Mouse (Mus musculus) megakaryocyte, adult 5-6 weeks (primary cell): ENCODE data around the gene Hivep1. TPM values are rescaled to one million over a fixed set of nuclear protein-coding genes. Genes with fewer than 3 reads are reported as not detected.

ENCODE experiments used
- ATAC-seq: 2 replicates; pipeline ENCODE4 v1.8.0; 2016; ENCODE audit warnings: mild to moderate bottlenecking, inconsistent platforms; ENCODE audit not compliant: poor library complexity, severe bottlenecking
- total RNA-seq, 2 experiments: library from RNA; stranded (forward) in 1 of 2; stranded (reverse) in 1 of 2; fragments of 153-499, 151-499 nt in 1 of 2; fragments of 221-1000, 200-1000 nt in 1 of 2; gene quantifications; 2 replicates each; pipeline versions ENCODE4 v1.2.3 to v1.2.4; 2015 to 2017

The Hivep1 gene
- total RNA-seq, 2 experiments from 2014 or later: 8.0 to 50.6 TPM

DNA sequence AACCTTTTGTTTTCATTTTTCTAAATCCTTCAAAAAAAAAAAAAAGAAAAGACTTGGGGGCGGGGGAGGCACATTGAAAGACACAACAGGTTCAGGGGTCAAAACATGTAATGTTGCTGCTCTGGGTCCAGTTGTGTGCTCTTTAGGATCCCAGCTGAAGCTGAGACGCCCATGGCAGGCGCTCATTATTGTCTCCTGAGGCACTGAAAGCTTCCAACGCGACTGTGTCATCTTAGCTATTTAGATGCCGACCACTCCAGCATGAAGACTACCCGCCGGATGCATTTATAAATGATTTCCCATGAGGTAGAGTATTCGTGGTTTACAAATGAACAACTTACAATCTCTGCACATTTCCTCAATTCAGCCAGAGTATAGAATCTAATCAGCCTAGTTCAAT is 141.2 kb downstream of the Hivep1 start:
- no peak for ATAC-seq

DNA sequence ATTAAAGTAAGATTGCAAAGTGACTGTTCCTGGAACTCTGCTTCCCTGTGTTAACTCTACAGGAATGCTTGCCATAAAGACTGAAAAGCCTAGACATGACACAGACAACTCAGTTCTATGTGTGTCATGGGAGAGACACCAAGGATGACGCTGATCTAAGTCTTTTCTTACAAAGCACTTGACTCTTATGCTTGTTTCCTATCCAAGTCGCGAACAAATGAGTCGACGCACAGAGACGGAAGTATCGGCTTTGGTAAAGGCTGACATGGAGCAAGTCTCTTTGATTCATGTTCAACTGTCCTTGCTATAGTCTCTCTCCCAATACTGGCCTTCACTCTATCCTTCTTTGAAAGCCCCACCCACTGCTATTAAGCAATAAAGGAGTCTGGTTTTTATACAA is 143.8 kb downstream of the Hivep1 start:
- ATAC-seq: no peak

DNA sequence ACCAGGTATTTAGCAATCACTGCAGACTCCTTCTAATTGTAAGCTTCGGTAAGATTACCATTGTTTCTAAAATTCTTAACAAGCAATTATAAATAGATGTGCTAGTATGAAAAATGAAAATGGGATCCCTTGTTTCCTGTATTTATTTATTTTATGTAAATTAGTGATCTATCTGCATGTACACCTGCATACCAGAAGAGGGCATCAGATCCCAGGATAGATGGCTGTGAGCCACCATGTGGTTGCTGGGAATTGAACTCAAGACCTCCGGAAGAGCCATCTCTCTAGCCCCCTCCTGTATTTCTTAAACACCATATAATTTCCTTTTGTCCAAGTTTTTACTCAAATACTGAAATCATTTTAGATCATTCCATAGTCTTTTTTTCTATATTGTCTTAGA is 145.8 kb downstream of the Hivep1 start:
- ATAC-seq: no peak

DNA sequence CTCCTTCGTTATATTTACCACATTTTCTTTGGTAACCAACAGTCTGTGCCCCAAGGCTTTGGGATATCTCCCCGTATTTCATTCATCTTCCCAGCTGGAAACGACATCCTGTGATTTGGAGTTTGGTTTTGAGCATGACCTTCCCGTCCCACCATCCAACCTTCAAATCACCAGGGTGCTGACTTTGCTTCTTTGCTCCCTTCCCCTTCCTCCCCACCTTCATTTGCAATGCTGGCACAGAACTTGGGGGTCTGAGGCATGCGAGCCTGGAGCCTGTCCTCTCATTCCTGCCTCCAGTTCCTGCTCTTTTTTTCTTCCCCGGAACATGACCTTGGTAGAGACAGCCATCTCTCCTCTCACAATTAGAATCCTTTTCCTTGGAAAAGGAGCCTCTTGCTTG is 161.7 kb downstream of the Hivep1 start:
- no peak for ATAC-seq

DNA sequence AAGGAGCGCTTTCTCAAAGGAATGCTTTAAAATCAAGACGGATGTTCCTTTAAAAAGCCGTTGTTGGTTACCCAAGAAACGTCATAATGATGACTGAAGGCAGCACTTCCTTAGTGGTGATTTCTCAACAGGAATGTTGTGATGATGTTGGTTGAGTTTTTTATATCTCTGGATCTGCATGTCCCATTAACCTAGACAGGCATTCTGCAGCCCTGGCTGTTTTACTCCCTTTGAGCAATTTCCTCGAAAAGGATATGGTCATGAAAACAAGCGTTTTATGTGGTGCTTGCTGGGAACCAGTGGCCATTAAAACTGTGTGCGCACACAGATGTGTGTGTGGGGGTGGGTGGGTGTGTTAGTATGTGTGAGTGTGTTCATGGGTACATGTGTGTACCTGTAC is 170.6 kb downstream of the Hivep1 start:
- no peak for ATAC-seq

DNA sequence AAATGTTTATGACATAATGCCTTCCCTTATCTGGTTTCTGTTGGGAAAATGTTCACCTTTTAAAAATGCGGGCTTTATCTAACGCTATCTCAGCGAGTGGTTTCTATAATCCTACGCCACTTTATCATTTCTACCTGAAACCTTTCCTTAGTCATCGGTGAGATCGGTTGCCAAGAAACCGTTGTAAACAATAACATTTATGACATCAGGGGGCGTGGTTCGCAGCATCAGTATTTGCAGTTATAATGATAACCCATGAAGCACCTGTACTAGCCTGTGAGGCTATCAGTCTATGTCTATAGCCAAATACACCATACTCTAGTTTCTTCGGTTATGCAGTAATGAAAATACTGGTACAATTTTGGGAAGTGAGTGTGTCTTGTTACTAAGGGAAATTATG is 177.0 kb downstream of the Hivep1 start:
- no peak for ATAC-seq

DNA sequence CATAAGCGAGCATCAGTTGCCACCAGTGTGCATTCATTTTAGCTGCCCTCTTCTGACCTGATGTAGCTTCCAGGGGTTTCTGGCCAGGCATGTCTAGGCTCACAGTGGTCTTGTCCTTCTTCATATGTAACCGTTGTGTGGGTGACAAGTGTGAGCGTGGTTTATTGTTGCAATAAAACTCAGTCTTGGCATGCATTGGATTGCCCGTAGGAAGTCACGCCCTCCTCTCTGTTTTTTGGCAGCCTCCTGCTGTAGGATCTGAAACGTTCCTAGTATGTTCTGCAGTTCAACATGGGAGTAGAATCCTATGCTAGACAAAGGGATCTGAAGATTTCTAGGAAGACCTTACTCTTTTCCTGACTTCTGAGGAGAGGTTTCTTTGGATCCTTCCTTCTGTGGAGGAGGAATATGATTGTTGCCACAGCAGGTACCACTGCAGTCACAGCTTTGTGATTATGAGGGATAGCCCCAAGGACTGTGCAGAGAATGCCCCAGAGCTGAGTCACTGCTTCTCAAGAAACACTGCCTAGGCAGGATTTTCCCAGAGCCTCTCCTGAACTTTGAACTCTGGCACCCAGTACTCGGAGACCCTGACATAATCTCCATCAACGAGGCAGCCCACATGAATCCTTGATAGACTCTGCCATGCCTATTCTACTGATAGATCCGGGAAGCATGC is 182.1 kb downstream of the Hivep1 start:
- no peak for ATAC-seq

DNA sequence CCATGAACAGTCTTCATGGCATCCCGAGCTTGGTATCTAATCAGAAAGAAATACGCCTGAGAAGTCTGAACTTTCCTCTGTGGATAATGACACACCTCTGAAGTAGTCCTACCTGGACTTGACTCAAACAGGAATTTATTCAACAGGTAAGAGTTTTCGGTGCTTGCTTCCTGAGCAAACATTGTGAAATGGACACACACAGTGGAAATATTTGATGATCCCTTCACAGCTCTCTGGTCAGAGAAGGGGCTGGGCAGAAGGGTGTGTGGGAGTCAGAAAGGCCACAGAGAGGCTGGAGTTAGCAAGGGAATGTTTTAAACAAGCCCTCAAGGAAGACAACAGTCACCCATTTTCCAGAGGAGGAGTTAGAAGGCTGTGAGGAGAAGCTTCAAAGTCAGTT is 186.7 kb downstream of the Hivep1 start:
- ATAC-seq: no peak

DNA sequence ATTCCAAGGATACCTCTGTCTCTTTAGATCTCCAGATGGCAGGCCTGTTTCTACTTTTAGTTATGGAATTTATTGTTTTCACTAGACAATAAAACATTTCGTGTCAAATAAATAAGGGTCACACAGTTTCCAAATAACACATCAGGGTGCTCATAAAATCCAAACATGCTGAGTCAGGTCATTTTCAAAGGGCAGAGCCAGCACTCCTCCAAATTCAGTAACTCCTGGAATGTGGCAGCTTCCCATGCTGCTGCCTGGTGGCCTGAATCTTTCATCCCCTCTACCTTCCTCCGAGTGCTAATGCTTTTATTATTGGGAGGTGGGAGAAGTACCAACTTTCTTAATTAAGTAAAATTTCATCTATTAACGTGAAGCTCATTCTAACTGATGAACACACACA is 190.3 kb downstream of the Hivep1 start:
- no peak for ATAC-seq

Other genes starting within 250 kb of the Hivep1 start
- gene Adtrp, start 204.3 kb upstream of the Hivep1 start, total RNA-seq (2015): 1.6 and 10.1 TPM in 2 replicates
- 7.9 and 12.8 TPM in 2 replicates for gene Adtrp, start 204.3 kb upstream of the Hivep1 start, total RNA-seq (2017)
- gene Edn1, start 249.5 kb downstream of the Hivep1 start, total RNA-seq (2015): 0.25 and 0.36 TPM in 2 replicates
- not detected in 2 replicates for gene Edn1, start 249.5 kb downstream of the Hivep1 start, total RNA-seq (2017)